Mouse (Mus musculus) hindlimb bud, embryonic 11.5 days (tissue): ENCODE data around the gene Ripor2.

Source experiments
- DNase-seq: peaks from one replicate; pipeline ENCODE4 v3.0.0-alpha.2; 2012; ENCODE audit warnings: low read depth, low spot score; ENCODE audit errors: extremely low spot score

Ripor2 gene

GRCm38 (mm10) chr13:24581833-24582232 is at the start of gene Ripor2:
Gene Ripor2, plus strand, starts transcription at chr13:24582189.
- DNase-seq = no peak

- no peak for DNase-seq
Observed at GRCm38 (mm10) chr13:24536531-24537167, 45.3 kb upstream of the Ripor2 start.

- no peak for DNase-seq
Observed at GRCm38 (mm10) chr13:24538012-24538411, 44.0 kb upstream of the Ripor2 start.

DNA sequence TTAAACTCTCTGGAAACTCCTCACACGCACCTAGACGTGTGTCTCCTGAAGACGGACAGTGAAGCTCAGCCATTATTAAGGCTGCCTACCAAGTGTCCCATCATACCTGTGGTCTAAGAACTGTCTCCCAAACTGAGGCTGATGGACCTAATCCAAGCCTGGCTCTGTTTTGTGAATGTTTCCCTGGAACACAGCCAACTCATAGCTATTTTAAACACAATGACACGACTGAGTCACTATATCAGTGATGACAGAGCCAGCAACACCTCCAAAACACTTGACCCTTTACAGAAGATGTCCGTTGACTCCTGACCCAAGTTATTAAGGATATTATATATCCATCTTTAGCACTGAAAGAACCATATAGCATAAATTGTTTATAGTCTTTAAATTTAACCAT is 43.0 kb upstream of the Ripor2 start:
- no peak for DNase-seq

DNA sequence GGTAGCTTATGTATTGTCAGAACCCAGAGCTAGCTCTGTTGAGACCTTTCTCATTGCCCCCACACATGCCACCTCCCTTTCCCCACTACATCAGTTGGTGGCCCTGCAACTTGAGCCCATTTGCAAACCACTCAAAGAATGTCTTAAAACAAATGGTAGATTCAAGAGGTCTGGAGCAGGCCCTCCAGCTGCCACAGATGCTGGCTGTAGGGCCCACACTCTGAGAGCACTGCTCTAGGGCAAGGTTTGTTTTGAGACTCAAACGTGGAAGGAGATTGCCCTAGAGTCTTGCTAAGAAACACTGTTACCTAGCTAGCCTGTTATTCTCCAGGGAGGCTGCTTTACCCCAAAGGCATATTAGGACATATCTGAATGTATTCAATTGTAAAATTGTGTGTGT is 36.3 kb upstream of the Ripor2 start:
- no peak for DNase-seq

GRCm38 (mm10) chr13:24546801-24547459 is 35.1 kb upstream of the Ripor2 start:
- DNase-seq = no peak

- no peak for DNase-seq
Observed at GRCm38 (mm10) chr13:24548911-24549310, 33.1 kb upstream of the Ripor2 start.

DNA sequence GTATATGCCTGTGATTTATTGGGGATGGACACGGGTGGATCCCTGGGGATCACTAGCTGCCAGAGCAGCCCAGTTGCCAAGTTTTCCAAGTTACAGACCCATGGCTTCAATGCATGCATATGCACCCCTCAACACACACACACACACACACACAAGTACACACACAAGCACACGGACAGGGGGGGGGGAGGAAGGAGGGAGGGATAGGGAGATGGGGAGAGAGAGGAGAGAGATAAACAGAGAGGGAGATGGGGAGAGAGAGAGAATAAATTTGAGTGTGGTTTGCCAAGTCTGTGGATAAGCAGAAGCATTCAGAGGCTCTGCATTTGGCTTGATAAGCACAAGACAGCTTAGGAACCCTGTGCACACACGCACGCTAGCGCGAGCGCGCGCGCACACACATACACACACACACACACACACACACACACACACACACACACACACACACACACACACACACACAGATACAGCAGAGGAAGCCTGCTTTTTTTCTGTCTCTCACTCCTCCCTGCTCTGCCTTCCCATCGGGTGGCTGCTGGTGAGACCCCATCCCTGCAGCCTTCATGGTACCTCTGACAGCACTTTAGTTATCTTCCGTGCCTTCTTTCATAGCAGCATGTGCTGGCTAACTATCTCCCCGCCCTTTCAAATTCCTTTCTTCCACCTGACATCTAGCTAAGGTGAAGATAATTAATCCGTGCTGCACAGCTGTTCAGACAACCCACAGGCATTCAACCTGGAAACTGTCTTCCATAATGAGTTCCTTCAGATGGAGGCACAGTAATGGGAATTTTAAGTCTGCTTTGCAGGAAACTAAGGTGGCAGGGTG is 30.7 kb upstream of the Ripor2 start:
- DNase-seq = no peak

- no peak for DNase-seq
Observed at GRCm38 (mm10) chr13:24552039-24552438, 29.9 kb upstream of the Ripor2 start.

- DNase-seq = no peak
Observed at GRCm38 (mm10) chr13:24561391-24561790, 20.6 kb upstream of the Ripor2 start.

- no peak for DNase-seq
Observed at GRCm38 (mm10) chr13:24564706-24565105, 17.3 kb upstream of the Ripor2 start.

GRCm38 (mm10) chr13:24565230-24565949 is 16.6 kb upstream of the Ripor2 start:
- DNase-seq = no peak

- DNase-seq = no peak
Observed at GRCm38 (mm10) chr13:24565950-24566320, 16.1 kb upstream of the Ripor2 start.

DNA sequence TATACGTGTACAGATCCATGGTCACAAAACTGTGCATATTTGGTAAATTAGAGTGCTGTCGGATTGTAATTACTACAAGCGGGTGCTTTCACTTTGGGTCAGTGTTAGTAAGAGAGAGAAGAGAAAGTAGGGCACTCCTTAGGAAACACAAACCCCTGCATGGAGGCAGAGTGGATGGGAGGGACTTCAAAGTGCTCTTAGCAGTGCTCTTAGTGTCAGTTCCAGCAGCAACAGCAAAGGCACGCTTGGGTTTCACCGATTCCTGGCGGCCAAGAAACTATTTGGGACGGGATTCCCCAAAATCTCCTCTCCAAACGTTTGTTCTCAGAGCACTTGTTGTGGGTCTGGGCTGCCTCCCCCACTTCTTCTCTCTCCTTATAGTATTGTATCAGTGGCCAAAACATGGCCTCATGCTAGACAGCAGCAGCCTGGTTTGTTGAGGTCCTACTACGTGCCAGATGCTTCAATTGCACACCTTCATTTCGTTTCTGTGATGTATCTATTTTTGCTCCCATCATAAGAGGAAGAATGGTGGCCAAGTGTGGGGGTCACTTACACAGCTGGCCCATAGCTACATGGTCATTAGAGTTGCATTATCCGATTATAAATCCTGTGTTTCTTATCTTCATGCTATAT is 14.7 kb upstream of the Ripor2 start:
- no peak for DNase-seq

- no peak for DNase-seq
Observed at GRCm38 (mm10) chr13:24569066-24569465, 12.9 kb upstream of the Ripor2 start.

- DNase-seq = no peak
Observed at GRCm38 (mm10) chr13:24570716-24571115, 11.3 kb upstream of the Ripor2 start.

DNA sequence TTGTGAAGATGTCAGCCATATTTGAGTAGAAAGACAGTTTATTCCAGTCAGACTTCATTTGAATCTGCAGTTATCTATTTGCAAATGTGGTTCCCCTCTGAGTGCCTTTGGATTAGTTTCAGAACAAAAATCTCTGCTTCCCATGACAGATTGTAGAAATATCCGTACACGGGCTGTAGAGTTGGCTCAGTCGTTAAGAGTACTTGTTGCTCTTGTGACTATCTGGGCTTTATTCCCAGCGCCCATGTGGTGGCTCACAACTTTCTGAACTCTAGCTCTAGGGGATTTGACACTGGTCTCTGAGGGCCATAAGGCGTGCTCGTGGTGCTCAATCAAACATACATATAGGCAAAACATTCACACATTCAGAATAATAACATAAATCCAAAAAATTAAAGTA is 10.1 kb upstream of the Ripor2 start:
- no peak for DNase-seq

GRCm38 (mm10) chr13:24575126-24575525 is 6.9 kb upstream of the Ripor2 start:
- DNase-seq = no peak

DNA sequence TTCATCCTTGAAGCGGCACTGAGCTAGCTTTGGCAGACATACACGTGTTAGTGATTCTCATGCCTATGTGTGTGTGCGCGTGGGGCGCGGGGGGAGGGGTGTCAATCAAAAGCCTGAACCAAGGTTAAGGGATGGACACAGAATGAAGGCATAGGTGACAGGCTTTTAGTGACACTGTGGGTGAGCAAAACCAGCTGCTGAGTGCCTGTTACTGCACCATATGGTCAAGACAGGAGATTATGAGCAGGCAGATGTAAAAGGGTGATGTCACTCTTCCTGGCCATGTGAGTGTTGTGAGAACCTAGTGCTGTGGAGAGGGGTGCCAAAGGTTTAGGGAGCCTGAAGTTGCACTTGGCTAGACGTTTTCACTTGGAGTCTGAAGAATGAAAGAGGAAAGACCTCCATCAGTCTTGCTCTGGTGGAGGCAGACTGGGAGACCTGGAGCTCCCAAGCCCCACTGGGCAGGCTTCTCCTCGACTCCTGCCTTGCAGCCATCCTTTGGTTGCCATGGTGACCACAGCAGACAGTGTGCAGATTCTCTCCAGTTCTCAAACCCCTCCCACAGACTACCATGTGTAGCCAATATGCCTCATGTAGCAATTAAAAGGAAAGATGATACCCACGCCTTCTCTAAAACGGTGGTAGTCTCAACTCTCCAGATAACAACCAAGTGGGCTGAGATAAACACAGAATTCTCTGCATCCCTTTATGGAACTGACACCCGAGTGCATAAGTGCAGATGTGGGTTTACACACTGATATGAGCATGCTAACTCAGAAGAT is 5.5 kb upstream of the Ripor2 start:
- peak; percentile 18 for DNase-seq

DNA sequence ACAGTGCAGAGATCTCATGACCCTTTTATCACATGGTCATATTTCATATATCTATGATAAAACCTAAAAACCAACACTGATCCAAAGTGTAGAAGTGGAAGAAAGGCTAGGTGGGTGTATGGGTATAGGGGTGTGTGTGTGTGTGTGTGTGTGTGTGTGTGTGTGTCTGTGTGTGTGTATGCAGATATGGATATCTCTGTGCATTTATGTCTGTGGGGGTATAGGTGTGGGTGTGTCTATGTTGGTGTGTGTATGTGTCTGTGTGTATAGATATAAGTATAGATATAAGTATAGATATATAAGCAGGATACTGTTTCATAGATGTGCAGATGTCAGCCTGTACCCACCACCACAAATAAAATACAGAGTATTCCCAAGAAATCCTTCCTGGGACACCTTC is 3.7 kb upstream of the Ripor2 start:
- DNase-seq = no peak
